Mouse (Mus musculus) effector memory CD4-positive, alpha-beta T cell, adult 5 months (primary cell): ENCODE measurements around the gene Hist1h1b. TPM values are rescaled to one million over a fixed set of nuclear protein-coding genes. Genes with fewer than 3 reads are reported as not detected.

ENCODE experiments used
- polyA plus RNA-seq: library from polyadenylated mRNA; unstranded; fragments of 100-300 nt; shearing (Covaris generic); gene quantifications from one replicate; pipeline ENCODE4 v1.2.1, GENCODE M21; 2017

Gene Hist1h1b
- polyA plus RNA-seq = 0.70 TPM

GRCm38 (mm10) chr13:21779767-21780731 is at the start of gene Hist1h1b:
Hist1h1b (minus strand) TSS chr13:21780625.

GRCm38 (mm10) chr13:21811539-21811938 is 31.1 kb upstream of the Hist1h1b start, which contains the start of gene Hist1h4m:
Hist1h4m (plus strand) TSS chr13:21811746.

GRCm38 (mm10) chr13:21810073-21810472 is 29.6 kb upstream of the Hist1h1b start, which contains the start of the genes Hist1h2bq and Hist1h2ao:
Hist1h2bq (minus strand) TSS chr13:21810197.
Hist1h2ao (plus strand) TSS chr13:21810465.

GRCm38 (mm10) chr13:21786899-21787629 is 6.6 kb upstream of the Hist1h1b start, which contains the start of the genes Hist1h2an and Hist1h2bp:
Hist1h2an (minus strand) TSS chr13:21787218.
Hist1h2bp (plus strand) TSS chr13:21787461.

GRCm38 (mm10) chr13:21783255-21783617 is 2.8 kb upstream of the Hist1h1b start, which contains the start of gene Hist1h3i:
Hist1h3i (minus strand) TSS chr13:21783370.

GRCm38 (mm10) chr13:21753524-21754285 is 26.7 kb downstream of the Hist1h1b start, which contains the start of the genes Hist1h2ak and Hist1h2bn:
Hist1h2ak (minus strand) TSS chr13:21753827.
Hist1h2bn (plus strand) TSS chr13:21754123.

GRCm38 (mm10) chr13:21750159-21751017 is 30.0 kb downstream of the Hist1h1b start, which contains the start of gene Hist1h4k:
Hist1h4k (minus strand) TSS chr13:21750505.

GRCm38 (mm10) chr13:21734906-21735767 is 45.3 kb downstream of the Hist1h1b start, which contains the start of gene Hist1h4j:
Hist1h4j (plus strand) TSS chr13:21735064.

Other genes starting within 250 kb of the Hist1h1b start
- gene Zkscan8, start 249.5 kb downstream of the Hist1h1b start, polyA plus RNA-seq = 3.2 TPM
- not detected for gene Olfr1366, start 237.8 kb downstream of the Hist1h1b start, polyA plus RNA-seq
- not detected for gene Olfr1535, start 220.7 kb downstream of the Hist1h1b start, polyA plus RNA-seq
- not detected for gene Olfr1364, start 198.9 kb downstream of the Hist1h1b start, polyA plus RNA-seq
- not detected for gene Olfr1362, start 166.6 kb downstream of the Hist1h1b start, polyA plus RNA-seq
- gene Olfr11, start 138.1 kb downstream of the Hist1h1b start, polyA plus RNA-seq = not detected
- not detected for gene Olfr1361, start 117.2 kb downstream of the Hist1h1b start, polyA plus RNA-seq
- not detected for gene Olfr1360, start 103.2 kb downstream of the Hist1h1b start, polyA plus RNA-seq
- not detected for gene Olfr1359, start 82.5 kb downstream of the Hist1h1b start, polyA plus RNA-seq
- not detected for gene Hist1h2bl, start 64.5 kb downstream of the Hist1h1b start, polyA plus RNA-seq
- not detected for gene Hist1h2ai, start 64.2 kb downstream of the Hist1h1b start, polyA plus RNA-seq
- not detected for gene Hist1h3h, start 63.0 kb downstream of the Hist1h1b start, polyA plus RNA-seq
- gene Hist1h2bm, start 58.6 kb downstream of the Hist1h1b start, polyA plus RNA-seq = not detected
- gene Hist1h4j, start 45.6 kb downstream of the Hist1h1b start, polyA plus RNA-seq = not detected
- gene Hist1h4k, start 30.1 kb downstream of the Hist1h1b start, polyA plus RNA-seq = not detected
- gene Hist1h2ak, start 26.8 kb downstream of the Hist1h1b start, polyA plus RNA-seq = not detected
- gene Hist1h2bn, start 26.5 kb downstream of the Hist1h1b start, polyA plus RNA-seq = 1.1 TPM
- 2.5 TPM for gene Hist1h3i, start 2.7 kb upstream of the Hist1h1b start, polyA plus RNA-seq
- gene Hist1h2an, start 6.6 kb upstream of the Hist1h1b start, polyA plus RNA-seq = not detected
- not detected for gene Hist1h2bp, start 6.8 kb upstream of the Hist1h1b start, polyA plus RNA-seq
- 4.2 TPM for gene Hist1h2bq, start 29.6 kb upstream of the Hist1h1b start, polyA plus RNA-seq
- gene Hist1h2ao, start 29.8 kb upstream of the Hist1h1b start, polyA plus RNA-seq = 3.7 TPM
- gene Hist1h4m, start 31.1 kb upstream of the Hist1h1b start, polyA plus RNA-seq = 31.4 TPM
- gene Hist1h4n, start 51.6 kb upstream of the Hist1h1b start, polyA plus RNA-seq = 21.6 TPM
- 37.5 TPM for gene Hist1h2ap, start 52.9 kb upstream of the Hist1h1b start, polyA plus RNA-seq
- 3.9 TPM for gene Hist1h2br, start 53.1 kb upstream of the Hist1h1b start, polyA plus RNA-seq
- 0.39 TPM for gene Zfp184, start 164.5 kb upstream of the Hist1h1b start, polyA plus RNA-seq
- not detected for gene Pom121l2, start 200.6 kb upstream of the Hist1h1b start, polyA plus RNA-seq
- 1.3 TPM for gene Prss16, start 229.1 kb upstream of the Hist1h1b start, polyA plus RNA-seq